Mouse (Mus musculus): ENCODE data around the gene Gm15217. TPM values are rescaled to one million over a fixed set of nuclear protein-coding genes. Genes with fewer than 3 reads are reported as not detected.

The Gm15217 gene
- total RNA-seq (2021) = not detected
- long read RNA-seq, experiment 1 = 0 reads
- long read RNA-seq, experiment 2 = 0 reads

GRCm38 (mm10) chr14:46379285-46379684 is at the start of gene Gm15217:
Gm15217 (plus strand) TSS chr14:46379414.
- no peak for DNase-seq

GRCm38 (mm10) chr14:46333421-46334237 is 45.6 kb upstream of the Gm15217 start:
- no peak for DNase-seq

GRCm38 (mm10) chr14:46338801-46339200 is 40.4 kb upstream of the Gm15217 start:
- DNase-seq = no peak

DNA sequence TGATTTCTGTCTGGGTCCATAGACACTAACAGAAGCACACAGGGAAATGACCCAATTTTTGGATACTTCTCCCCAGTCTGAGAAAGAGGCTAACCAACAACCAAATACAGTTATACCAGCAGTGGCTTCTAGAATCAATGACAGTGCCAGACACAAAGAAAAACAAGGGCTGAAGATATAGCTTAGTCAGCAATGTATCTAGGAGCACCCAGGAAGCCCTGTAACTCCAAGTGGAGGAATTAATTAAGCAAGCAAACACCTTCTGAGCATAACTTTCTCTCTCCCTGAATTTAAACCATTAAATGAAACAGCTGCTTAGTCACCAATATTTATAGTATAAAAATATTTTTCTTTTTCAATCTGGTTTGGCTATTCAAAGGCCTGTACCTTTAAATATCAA is 34.5 kb upstream of the Gm15217 start:
- no peak for DNase-seq

DNA sequence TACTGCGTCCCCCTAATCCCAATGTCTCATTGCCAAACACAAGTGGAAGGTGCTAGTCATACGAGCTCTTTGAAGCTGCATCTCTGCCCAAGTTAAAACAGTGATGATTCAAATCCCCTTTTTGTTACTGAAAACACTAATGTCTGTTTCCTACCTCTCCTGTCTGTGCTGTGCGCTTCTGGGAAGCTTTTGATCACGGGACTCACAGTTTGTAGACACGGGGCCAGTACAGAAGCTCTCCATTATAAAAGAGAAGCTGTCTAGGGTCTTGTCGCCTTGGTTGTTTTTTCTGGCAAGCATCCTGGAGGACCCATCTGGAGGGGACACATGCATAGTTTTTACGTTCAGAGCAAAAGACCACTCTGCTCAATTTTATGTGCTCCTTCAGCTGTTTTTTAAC is 21.9 kb upstream of the Gm15217 start:
- no peak for DNase-seq

GRCm38 (mm10) chr14:46357696-46358095 is 21.5 kb upstream of the Gm15217 start:
- DNase-seq = no peak

- no peak for DNase-seq
Observed at GRCm38 (mm10) chr14:46363209-46363608, 16.0 kb upstream of the Gm15217 start.

- DNase-seq = no peak
Observed at GRCm38 (mm10) chr14:46372452-46372851, 6.8 kb upstream of the Gm15217 start.

- no peak for DNase-seq
Observed at GRCm38 (mm10) chr14:46375796-46376195, 3.4 kb upstream of the Gm15217 start.

GRCm38 (mm10) chr14:46380286-46380721 is 1.1 kb downstream of the Gm15217 start:
- no peak for DNase-seq

DNA sequence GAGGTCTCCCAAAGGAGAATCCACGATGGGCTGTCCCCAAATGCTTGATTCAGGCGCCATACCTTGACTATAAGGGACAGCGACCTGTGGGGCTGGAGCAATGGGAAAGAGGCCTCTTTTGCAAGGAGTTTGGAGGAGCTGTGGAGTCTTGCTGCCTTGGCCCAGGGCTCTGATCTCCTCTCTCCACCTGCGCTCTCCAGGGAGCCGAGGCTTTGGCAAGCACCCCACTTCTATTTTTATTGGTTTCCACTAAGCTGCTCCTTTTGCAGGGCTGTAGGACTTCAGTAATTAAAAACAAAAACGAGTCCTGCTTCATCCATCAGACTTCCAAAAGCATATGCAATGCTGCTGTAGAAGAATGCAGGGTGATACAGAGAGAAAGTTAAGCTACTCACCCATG is 2.2 kb downstream of the Gm15217 start:
- DNase-seq = peak; percentile 65 to 73

DNA sequence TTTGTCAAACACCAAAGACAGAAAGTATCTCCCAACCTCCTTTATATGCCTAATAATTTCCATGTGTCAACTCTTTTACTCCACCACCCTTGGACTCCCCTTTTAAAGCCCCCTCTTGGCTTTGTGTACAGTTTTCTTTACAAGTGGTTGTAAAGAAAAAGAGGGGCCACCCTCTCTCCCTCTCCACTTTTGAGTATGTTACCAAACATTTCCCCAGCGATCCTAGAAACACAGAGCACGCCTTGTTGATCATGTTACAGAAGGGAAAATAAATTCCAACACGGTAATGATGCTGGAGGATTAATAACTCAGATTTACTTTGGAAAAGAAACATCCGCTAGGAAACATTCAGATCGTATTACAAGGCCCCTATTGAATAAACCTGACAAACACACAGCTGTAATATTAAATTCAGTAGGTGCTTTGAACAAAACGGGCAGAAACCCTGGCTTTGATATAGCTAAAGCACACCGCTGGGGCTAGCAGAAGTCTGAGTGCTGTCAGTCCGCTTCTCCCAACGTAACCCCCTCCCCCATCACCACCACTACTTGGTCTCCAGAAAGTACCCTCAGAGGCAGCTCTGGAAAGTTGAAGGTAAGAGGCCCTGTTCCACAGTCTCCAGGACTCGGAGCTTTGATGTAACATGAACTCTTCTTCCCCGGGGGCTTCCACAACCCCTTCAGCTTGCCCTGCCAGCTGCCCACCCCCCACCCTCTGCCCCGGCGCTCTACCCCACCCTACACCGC is 5.9 kb downstream of the Gm15217 start:
- no peak for DNase-seq

- peak in 1 of 2 experiments; percentile 46 for DNase-seq
Observed at GRCm38 (mm10) chr14:46385701-46386477, 6.7 kb downstream of the Gm15217 start.

DNA sequence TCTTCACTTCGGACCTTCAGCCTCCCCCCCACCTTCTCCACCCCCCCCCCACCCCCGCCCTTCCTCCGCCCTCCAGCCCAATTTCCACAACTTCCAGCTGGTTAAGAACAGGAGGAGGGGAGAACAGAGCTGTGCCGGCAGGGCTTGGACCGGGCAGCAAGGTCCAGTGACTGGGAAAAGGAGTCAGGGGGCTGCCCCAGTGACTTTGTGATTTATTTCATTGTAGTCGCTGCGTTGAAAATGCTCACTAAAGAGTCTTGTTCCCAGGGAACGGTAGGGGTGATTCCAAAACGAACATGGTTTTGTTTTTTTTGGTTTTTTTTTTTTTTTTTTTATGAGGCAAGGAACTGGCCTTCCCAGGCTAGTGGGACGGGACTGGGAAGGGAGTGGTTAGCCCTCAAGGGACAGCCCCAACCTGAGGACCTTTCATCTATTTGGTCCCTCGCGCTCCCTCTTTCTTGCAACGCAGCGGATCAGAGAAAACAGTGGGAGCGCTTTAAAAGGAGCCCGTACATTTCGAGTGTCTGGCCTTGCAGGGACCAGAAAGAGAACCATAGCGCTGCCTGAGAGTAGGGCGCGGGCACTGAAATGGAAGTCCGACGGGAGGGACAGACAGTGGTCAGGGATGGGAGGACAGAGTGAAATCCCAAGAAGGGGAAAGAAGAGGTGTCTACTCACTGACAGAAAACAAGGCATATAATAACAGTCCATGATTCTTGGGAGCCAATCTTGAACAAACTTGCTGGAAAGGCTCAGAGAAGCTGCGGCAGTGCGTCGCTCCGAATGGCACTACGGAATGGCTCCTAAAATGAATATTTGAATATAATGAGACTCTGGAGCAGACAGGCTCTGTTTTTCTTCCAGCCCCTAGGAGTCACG is 7.5 kb downstream of the Gm15217 start:
- peak; percentile 39 to 87 for DNase-seq

DNA sequence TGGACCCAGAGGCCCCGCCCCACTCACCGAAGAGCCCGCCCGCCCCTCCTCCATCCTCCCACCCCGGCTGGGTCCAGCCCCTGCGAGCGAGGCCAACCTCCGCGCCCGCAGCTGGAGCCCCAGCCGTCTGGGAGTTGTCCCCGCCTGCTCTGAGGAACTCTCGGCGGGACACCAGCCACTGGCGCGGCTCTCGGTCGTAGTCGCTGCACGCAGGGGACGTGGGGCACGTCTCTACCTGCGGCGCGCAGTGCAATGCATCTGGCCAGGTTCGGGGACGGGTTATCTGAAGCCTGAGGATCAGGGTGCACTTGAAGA is 8.1 kb downstream of the Gm15217 start:
- DNase-seq = peak in 1 of 2 experiments; percentile 91

DNA sequence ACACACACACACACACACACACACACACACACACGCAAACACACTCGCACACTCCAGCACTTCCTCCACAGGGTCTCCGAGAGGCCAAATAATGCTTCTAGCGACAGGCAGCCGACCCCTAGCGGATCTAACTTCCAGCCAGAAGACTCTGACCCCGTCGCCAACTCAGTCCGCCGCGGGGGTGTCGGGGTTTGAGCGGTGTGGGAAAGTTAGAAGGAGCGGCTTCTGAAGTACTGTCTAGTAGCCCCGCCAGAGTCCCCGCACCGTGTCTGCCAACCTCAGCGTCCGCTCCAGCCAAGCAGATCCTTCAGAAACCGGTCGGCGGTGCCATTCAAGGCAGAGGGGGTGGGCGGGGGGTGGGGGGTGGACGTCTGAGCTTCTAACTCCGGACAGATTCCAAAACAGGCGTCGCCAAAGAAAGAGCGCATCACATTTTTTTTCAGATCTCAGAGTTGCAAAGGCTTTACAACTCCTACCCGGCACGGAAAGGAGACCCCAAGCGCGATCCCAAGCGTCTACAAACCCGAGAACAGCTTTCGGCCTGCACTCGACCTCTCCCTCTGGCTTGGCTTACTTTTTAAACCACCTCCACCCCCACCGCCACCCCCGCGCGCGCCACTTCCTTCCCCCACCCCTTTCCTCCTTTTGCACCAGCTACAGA is 8.7 kb downstream of the Gm15217 start:
- DNase-seq = peak; percentile 55 to 73

- DNase-seq = peak; percentile 62 to 72
Observed at GRCm38 (mm10) chr14:46388636-46389035, 9.4 kb downstream of the Gm15217 start.

DNA sequence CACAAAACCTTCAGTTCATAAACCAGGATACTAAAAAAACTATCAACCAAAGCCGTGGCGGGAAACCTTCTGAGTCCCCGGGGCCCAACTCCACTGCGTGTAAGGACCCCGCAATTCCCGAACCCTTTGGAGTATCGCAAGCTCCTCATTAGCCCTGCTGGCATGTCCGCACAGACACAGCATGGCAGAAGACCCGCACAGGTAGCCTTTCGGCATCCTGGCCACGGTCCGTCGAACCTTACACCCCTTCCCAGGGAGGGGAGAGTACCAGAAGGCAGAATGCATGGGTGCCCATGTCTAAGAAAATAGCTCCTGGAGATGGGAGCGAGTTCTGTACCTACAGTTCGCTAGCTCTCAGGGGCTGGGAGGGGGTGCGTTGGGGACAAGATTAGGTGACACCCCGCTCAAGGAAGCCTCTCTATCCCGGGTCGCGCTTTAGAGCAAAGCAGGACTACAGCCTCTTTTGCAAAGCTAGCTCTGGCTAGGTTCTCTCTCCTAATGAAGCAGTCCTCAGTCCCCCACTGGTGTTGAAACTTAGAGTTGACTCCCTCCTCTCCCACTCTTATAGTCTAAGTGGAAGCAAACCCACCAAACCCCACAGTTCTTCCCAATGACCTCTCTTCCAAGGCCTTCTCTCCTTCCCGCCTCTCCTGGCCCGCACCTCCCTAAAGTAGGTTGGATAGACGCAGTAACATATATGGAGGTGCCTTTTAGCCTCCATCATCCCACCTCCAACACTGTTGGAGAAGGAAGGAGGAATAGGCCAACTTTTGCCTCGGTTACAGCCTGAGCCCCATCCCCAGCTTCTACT is 10.4 kb downstream of the Gm15217 start:
- no peak for DNase-seq

GRCm38 (mm10) chr14:46390249-46390775 is 11.1 kb downstream of the Gm15217 start, which contains the start of gene Bmp4:
Bmp4 (minus strand) TSS chr14:46390669.
- DNase-seq = peak; percentile 80 to 82
